Mouse (Mus musculus): ENCODE results near the gene Klk9. TPM values are rescaled to one million over a fixed set of nuclear protein-coding genes. Genes with fewer than 3 reads are reported as not detected.

Klk9 gene
- polyA plus RNA-seq, 2 experiments: 0.21 TPM

- Histone ChIP-seq H3K4me1 (ENCODE audit: control insufficient read depth, insufficient read depth, low read length) (no peaks in the 10 kb centered on the region), H3K27me3 (ENCODE audit: control insufficient read depth, insufficient read depth, low read length) (no peaks in the 10 kb centered on the region), H3K4me2 (replicated peaks; ENCODE audit: low read depth, low read length, severe bottlenecking) (no peak overlapping the region), H3K27ac (replicated peaks; ENCODE audit: low read depth, low read length) (no peak overlapping the region), H3K9ac (ENCODE audit: low read depth, low read length, severe bottlenecking) (no peak overlapping the region), H3K36me3 (ENCODE audit: control insufficient read depth, insufficient read depth, low read length) (no peaks in the 10 kb centered on the region), H3K4me3 (replicated peaks; ENCODE audit: low read length) (no peak overlapping the region), H3K9me3 (ENCODE audit: control insufficient read depth, low read length) (no peaks in the 10 kb centered on the region)
- no peak for ATAC-seq (ENCODE audit: low FRiP score, low read depth)
- WGBS: 93% methylated on average over 10 of the region's 10 CpGs
- no peak for DNase-seq (ENCODE audit: low spot score)
- no peak for TF ChIP-seq POLR2A (IDR thresholded peaks at IDR 0.05; ENCODE audit: borderline replicate concordance, extremely low read depth, insufficient read depth, insufficient read length)
Measured at GRCm38 (mm10) chr7:43770701-43771100, 21.0 kb upstream of the Klk9 start.

- no peak overlapping the region for H3K9ac ChIP-seq (ENCODE audit: low read depth, low read length, severe bottlenecking)
- 85% methylated on average over 6 of the region's 6 CpGs for WGBS
- no peaks in the 10 kb centered on the region for H3K36me3 ChIP-seq (ENCODE audit: control insufficient read depth, insufficient read depth, low read length)
- no peak overlapping the region for H3K4me3 ChIP-seq (replicated peaks; ENCODE audit: low read length)
- H3K9me3 ChIP-seq (ENCODE audit: control insufficient read depth, low read length): no peaks in the 10 kb centered on the region
- H3K4me1 ChIP-seq (ENCODE audit: control insufficient read depth, insufficient read depth, low read length): no peaks in the 10 kb centered on the region
- H3K27ac ChIP-seq (replicated peaks; ENCODE audit: low read depth, low read length): no peak overlapping the region
- DNase-seq (ENCODE audit: low spot score): no peak
- H3K4me2 ChIP-seq (replicated peaks; ENCODE audit: low read depth, low read length, severe bottlenecking): no peak overlapping the region
- TF ChIP-seq POLR2A (IDR thresholded peaks at IDR 0.05; ENCODE audit: borderline replicate concordance, extremely low read depth, insufficient read depth, insufficient read length): no peak
- ATAC-seq (ENCODE audit: low FRiP score, low read depth): no peak
- no peaks in the 10 kb centered on the region for H3K27me3 ChIP-seq (ENCODE audit: control insufficient read depth, insufficient read depth, low read length)
Measured at GRCm38 (mm10) chr7:43771916-43772315, 19.8 kb upstream of the Klk9 start.

- DNase-seq (ENCODE audit: low spot score) (no peak), ATAC-seq (ENCODE audit: low FRiP score, low read depth) (no peak)
- WGBS: 74% methylated on average over 3 of the region's 3 CpGs
- Histone ChIP-seq H3K36me3 (ENCODE audit: control insufficient read depth, insufficient read depth, low read length) (no peaks in the 10 kb centered on the region), H3K9ac (ENCODE audit: low read depth, low read length, severe bottlenecking) (no peak overlapping the region), H3K4me2 (replicated peaks; ENCODE audit: low read depth, low read length, severe bottlenecking) (no peak overlapping the region), H3K27me3 (ENCODE audit: control insufficient read depth, insufficient read depth, low read length) (no peaks in the 10 kb centered on the region), H3K9me3 (ENCODE audit: control insufficient read depth, low read length) (no peaks in the 10 kb centered on the region), H3K4me3 (replicated peaks; ENCODE audit: low read length) (no peak overlapping the region), H3K27ac (replicated peaks; ENCODE audit: low read depth, low read length) (no peak overlapping the region), H3K4me1 (ENCODE audit: control insufficient read depth, insufficient read depth, low read length) (no peaks in the 10 kb centered on the region)
- TF ChIP-seq POLR2A (IDR thresholded peaks at IDR 0.05; ENCODE audit: borderline replicate concordance, extremely low read depth, insufficient read depth, insufficient read length): no peak
Measured at GRCm38 (mm10) chr7:43772901-43773300, 18.8 kb upstream of the Klk9 start.

GRCm38 (mm10) chr7:43774364-43774763, 17.3 kb upstream of the Klk9 start, which contains the start of gene Klk11:
Gene Klk11 (plus strand): TSS chr7:43774604.
- no peak within 1 kb of the TSS for H3K4me2 ChIP-seq (replicated peaks; ENCODE audit: low read depth, low read length, severe bottlenecking)
- no peaks in the 10 kb centered on the region for H3K9me3 ChIP-seq (ENCODE audit: control insufficient read depth, low read length)
- no peak for TF ChIP-seq POLR2A (IDR thresholded peaks at IDR 0.05; ENCODE audit: borderline replicate concordance, extremely low read depth, insufficient read depth, insufficient read length)
- WGBS: 78% methylated on average over 5 of the region's 5 CpGs
- DNase-seq (ENCODE audit: low spot score): no peak
- H3K27ac ChIP-seq (replicated peaks; ENCODE audit: low read depth, low read length): no peak within 1 kb of the TSS
- H3K27me3 ChIP-seq (ENCODE audit: control insufficient read depth, insufficient read depth, low read length): no peaks in the 10 kb centered on the region
- no peak within 1 kb of the TSS for H3K9ac ChIP-seq (ENCODE audit: low read depth, low read length, severe bottlenecking)
- ATAC-seq (ENCODE audit: low FRiP score, low read depth): no peak
- no peaks in the 10 kb centered on the region for H3K4me1 ChIP-seq (ENCODE audit: control insufficient read depth, insufficient read depth, low read length)
- no peak within 1 kb of the TSS for H3K4me3 ChIP-seq (replicated peaks; ENCODE audit: low read length)
- no peaks in the 10 kb centered on the region for H3K36me3 ChIP-seq (ENCODE audit: control insufficient read depth, insufficient read depth, low read length)

- H3K4me2 ChIP-seq (replicated peaks; ENCODE audit: low read depth, low read length, severe bottlenecking): no peak overlapping the region
- ATAC-seq (ENCODE audit: low FRiP score, low read depth) (no peak), DNase-seq (ENCODE audit: low spot score) (no peak)
- no peak for TF ChIP-seq POLR2A (IDR thresholded peaks at IDR 0.05; ENCODE audit: borderline replicate concordance, extremely low read depth, insufficient read depth, insufficient read length)
- H3K9me3 ChIP-seq (ENCODE audit: control insufficient read depth, low read length): no peaks in the 10 kb centered on the region
- H3K9ac ChIP-seq (ENCODE audit: low read depth, low read length, severe bottlenecking): no peak overlapping the region
- no peaks in the 10 kb centered on the region for H3K4me1 ChIP-seq (ENCODE audit: control insufficient read depth, insufficient read depth, low read length)
- H3K27me3 ChIP-seq (ENCODE audit: control insufficient read depth, insufficient read depth, low read length): no peaks in the 10 kb centered on the region
- no peak overlapping the region for H3K27ac ChIP-seq (replicated peaks; ENCODE audit: low read depth, low read length)
- H3K36me3 ChIP-seq (ENCODE audit: control insufficient read depth, insufficient read depth, low read length): no peaks in the 10 kb centered on the region
- no peak overlapping the region for H3K4me3 ChIP-seq (replicated peaks; ENCODE audit: low read length)
- 39% methylated on average over 6 of the region's 6 CpGs for WGBS
Measured at GRCm38 (mm10) chr7:43774802-43775201, 16.9 kb upstream of the Klk9 start.

All from limb, embryonic 14.5 days (tissue).